Mouse (Mus musculus) neural tube, embryonic 15.5 days (tissue): ENCODE data around the gene Fam178b. TPM values are rescaled to one million over a fixed set of nuclear protein-coding genes. Genes with fewer than 3 reads are reported as not detected.
"Not testable (repeated sequence)": the region's sequence is repeated elsewhere in the genome, so short reads cannot be mapped to it uniquely, and the experiment has no call there.

ENCODE experiments used
- ATAC-seq: fragments of 200-750 bp; cut with Nextera tagmentation; 2 replicates; pipeline ENCODE4 v1.8.0; 2017; ENCODE audit warnings: mild to moderate bottlenecking, moderate TSS enrichment, moderate library complexity; ENCODE audit not compliant: low FRiP score
- H3K27ac ChIP-seq: fragments of 300-500 bp; sonication (generic); replicated peaks from 2 replicates; pipeline ENCODE4 v1.5.1; 2015; ENCODE audit warnings: mild to moderate bottlenecking, inconsistent platforms
- H3K27me3 ChIP-seq: fragments of 300-500 bp; sonication (generic); replicated peaks from 2 replicates; pipeline ENCODE4 v1.6.1; 2015; ENCODE audit warnings: inconsistent platforms
- H3K36me3 ChIP-seq: fragments of 300-500 bp; sonication (generic); 2 replicates; pipeline ENCODE4 v1.6.1; 2015; ENCODE audit warnings: inconsistent platforms
- H3K4me1 ChIP-seq: fragments of 300-500 bp; sonication (generic); 2 replicates; pipeline ENCODE4 v1.6.1; 2015; ENCODE audit warnings: inconsistent platforms
- H3K4me2 ChIP-seq: fragments of 300-500 bp; sonication (generic); 2 replicates; pipeline ENCODE4 v1.6.1; 2015; ENCODE audit warnings: inconsistent platforms, mild to moderate bottlenecking, moderate library complexity
- H3K4me3 ChIP-seq: fragments of 300-500 bp; sonication (generic); replicated peaks from 2 replicates; pipeline ENCODE4 v1.5.1; 2015; ENCODE audit warnings: mild to moderate bottlenecking, inconsistent platforms
- H3K9ac ChIP-seq: fragments of 300-500 bp; sonication (generic); replicated peaks from 2 replicates; pipeline ENCODE4 v1.6.1; 2015; ENCODE audit warnings: mild to moderate bottlenecking, inconsistent platforms
- H3K9me3 ChIP-seq: fragments of 300-500 bp; sonication (generic); replicated peaks from 2 replicates; pipeline ENCODE4 v1.6.1; 2016; ENCODE audit warnings: inconsistent platforms
- WGBS: fragments of 180-500 bp; shearing (Covaris S2); methylation state at CpG from one replicate; pipeline ENCODE4 v1.1.7; 2015; ENCODE audit warnings: mixed read lengths; 5-methylcytosine and 5-hydroxymethylcytosine counted together
- polyA plus RNA-seq: library from polyadenylated mRNA; unstranded; fragments of >200 nt; fragmentation: Nextera tagmentation; extraction: Ambion mirVana; gene quantifications from 2 replicates; pipeline ENCODE4 v1.2.1, GENCODE M21; 2015

Gene Fam178b
- polyA plus RNA-seq, 1 experiment from 2014 or later: 0.27 TPM

DNA sequence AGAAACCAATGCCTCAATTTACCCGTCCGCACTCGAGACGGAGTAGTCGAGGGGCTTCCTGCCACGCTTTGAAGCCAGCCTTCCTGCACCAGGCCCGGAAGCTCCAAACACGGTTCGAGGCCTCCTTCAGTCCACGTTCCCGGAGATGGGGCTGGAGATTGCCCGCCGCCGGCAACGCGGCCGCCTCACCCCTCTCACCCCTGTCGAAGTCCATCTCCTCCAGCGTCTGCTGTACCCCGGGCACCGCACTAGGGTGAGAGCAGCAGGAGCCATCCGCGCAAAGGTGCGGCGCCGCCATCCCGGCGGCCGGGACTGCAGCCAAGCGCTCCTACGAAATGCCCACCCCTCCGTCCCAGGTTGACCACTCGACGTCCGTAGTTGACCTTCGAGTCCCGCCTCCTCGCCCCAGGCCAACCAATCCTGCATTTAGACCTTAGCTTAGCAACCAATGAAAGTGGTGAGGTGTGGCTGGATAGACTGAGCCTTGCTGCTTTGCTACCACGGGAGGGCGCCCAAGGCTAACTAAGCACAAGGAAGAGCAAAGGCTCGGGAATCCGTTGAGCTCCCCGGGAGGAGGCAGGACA lies 136.0 kb downstream of the Fam178b start, which contains the start of gene Ankrd39:
Gene Ankrd39 (minus strand): TSS at position 558 of the 584 bp plus-strand sequence.
- peaks cover 36% of the 10 kb centered on the region for H3K36me3 ChIP-seq
- no peaks in the 10 kb centered on the region for H3K9me3 ChIP-seq
- H3K27me3 ChIP-seq: no peaks in the 10 kb centered on the region
- H3K4me3 ChIP-seq: peak within 1 kb of the TSS; percentile 71
- peak; percentile 96 for ATAC-seq
- H3K9ac ChIP-seq: peak within 1 kb of the TSS; percentile 76
- H3K4me2 ChIP-seq: peak within 1 kb of the TSS; percentile 81
- peaks cover 51% of the 10 kb centered on the region for H3K4me1 ChIP-seq
- peak within 1 kb of the TSS; percentile 84 for H3K27ac ChIP-seq
- under 1% methylated on average over 43 of the region's 43 CpGs for WGBS

DNA sequence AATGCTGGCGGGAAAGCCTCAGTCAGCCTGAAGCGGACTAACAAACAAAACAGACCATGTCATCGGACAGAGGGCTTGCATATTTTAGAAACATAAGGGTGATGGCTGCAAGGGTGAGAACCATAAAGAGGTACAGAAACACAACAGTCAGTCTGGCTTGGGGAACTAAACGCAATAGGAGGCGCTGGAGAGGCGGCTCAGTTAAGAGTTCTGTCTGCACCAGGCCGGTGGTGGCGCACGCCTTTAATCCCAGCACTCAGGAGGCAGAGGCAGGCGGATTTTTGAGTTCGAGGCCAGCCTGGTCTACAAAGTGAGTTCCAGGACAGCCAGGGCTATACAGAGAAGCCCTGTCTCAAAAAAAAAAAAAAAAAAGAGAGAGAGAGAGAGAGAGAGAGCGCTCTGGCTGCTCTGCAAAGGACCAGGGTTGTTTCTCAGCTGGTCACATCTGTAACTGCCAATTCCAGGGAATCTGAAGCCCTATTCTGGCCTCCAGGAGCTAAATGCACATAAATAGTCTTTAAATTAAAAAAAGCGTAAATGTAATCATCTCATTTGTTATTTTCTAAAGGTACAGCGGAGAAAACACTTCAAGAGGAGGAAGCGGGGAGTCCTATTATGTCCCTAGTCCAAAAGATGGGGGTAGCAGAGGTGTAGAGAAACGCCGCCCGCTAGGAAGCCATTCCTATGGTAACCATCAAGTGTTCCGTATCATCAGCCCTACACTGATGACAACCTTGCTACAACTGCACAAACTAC lies 137.0 kb downstream of the Fam178b start:
- WGBS: 69% methylated on average over 19 of the region's 19 CpGs
- no peaks in the 10 kb centered on the region for H3K9me3 ChIP-seq
- peak overlapping the region; percentile 81 for H3K4me2 ChIP-seq
- peak overlapping the region; percentile 71 for H3K4me3 ChIP-seq
- ATAC-seq: no peak
- no peaks in the 10 kb centered on the region for H3K27me3 ChIP-seq
- peaks cover 47% of the 10 kb centered on the region for H3K4me1 ChIP-seq
- peaks cover 35% of the 10 kb centered on the region for H3K36me3 ChIP-seq
- peak overlapping the region; percentile 76 for H3K9ac ChIP-seq
- H3K27ac ChIP-seq: 0 out of 2 replicates have a peak overlapping the region, but pooled peaks have one; percentile 84

DNA sequence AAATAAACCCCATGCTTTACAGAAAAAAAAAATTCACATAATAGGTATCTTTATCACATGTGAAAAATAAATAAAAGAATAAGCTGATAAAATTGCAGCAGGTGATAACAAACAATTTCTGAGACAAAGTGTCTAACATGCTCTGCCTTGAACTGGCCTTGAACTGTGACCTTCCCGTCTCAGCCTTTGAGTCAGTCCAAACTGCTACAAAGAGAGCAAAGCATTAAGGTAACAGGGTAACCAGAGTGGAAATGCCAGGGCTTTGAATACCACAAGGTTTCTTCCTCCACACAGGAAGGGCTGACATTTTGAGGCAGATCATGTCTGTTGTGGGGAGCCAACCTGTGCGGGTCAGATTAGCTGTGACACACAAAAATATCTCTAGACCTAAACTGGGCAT lies 137.6 kb downstream of the Fam178b start:
- no peak overlapping the region for H3K4me3 ChIP-seq
- H3K36me3 ChIP-seq: peaks cover 34% of the 10 kb centered on the region
- H3K4me1 ChIP-seq: peaks cover 42% of the 10 kb centered on the region
- no peak overlapping the region for H3K9ac ChIP-seq
- no peaks in the 10 kb centered on the region for H3K9me3 ChIP-seq
- no peaks in the 10 kb centered on the region for H3K27me3 ChIP-seq
- WGBS: 88% methylated on average over 2 of the region's 2 CpGs
- H3K27ac ChIP-seq: no peak overlapping the region
- H3K4me2 ChIP-seq: peak overlapping the region; percentile 81; the same call in 1 of the 2 replicates
- ATAC-seq: no peak

DNA sequence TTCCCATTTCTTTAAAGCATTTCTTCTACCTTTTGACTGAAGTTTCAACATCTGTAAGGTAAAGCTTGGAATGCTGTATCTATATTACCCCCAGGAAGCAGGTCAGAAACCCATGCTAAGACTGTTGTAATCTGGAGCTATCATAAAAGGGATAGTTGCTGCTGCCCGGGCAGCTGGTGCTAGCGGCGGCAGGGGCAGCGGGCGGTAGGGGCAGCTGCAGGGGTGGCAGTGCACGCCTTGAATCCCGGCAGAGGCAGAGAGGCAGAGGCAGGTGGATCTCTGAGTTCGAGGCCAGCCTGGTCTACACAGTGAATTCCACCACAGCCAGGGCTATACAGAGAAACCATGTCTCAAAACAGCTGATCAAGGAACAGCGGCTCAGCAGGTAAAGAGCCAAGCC lies 140.1 kb downstream of the Fam178b start:
- 91% methylated on average over 9 of the region's 9 CpGs for WGBS
- Histone ChIP-seq H3K4me3 (no peak overlapping the region), H3K27ac (no peak overlapping the region), H3K4me2 (no peak overlapping the region), H3K4me1 (peaks cover 23% of the 10 kb centered on the region), H3K9me3 (no peaks in the 10 kb centered on the region), H3K27me3 (no peaks in the 10 kb centered on the region), H3K36me3 (peaks cover 37% of the 10 kb centered on the region), H3K9ac (no peak overlapping the region)
- ATAC-seq: no peak

DNA sequence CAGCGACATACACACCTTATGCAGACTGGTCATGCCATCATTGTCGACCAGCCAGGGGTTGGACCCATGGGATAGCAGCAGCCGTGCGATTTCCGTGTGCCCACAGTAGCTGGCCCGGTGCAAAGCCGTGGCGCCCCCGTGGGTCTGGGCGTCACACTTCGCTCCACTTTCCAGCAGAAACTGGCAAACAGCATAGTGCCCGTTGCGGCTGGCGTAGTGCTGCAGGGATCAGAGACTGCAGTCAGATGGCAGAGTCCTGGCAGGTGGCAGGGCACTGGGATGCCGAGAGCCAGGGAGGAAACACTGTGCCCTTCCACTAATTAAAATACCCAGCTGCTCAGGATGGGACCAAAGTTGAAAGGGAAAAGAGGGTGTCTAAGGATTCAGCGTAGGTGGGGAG lies 141.1 kb downstream of the Fam178b start:
- Histone ChIP-seq H3K27ac (no peak overlapping the region), H3K4me2 (no peak overlapping the region), H3K4me3 (no peak overlapping the region), H3K36me3 (peaks cover 37% of the 10 kb centered on the region), H3K9ac (no peak overlapping the region), H3K27me3 (no peaks in the 10 kb centered on the region), H3K4me1 (peaks cover 16% of the 10 kb centered on the region), H3K9me3 (no peaks in the 10 kb centered on the region)
- WGBS: 89% methylated on average over 16 of the region's 16 CpGs
- no peak for ATAC-seq

DNA sequence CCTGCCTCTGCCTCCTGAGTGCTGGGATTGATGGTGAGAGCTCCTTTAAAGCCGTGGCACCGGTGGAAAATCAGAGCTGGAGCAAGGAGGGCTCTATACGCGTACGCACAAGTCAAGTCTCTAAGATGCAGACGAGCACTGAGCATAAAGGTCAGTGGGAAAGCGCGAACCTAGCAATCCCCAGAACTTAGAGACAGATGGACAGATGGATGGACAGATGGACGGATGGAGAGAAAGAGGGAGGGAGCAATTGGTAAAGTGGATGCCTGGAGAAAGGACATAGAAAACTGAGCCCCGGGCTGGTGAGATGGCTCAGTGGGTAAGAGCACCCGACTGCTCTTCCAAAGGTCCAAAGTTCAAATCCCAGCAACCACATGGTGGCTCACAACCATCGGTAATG lies 142.2 kb downstream of the Fam178b start:
- no peaks in the 10 kb centered on the region for H3K9me3 ChIP-seq
- H3K4me3 ChIP-seq: no peak overlapping the region
- 93% methylated on average over 12 of the region's 12 CpGs for WGBS
- H3K27ac ChIP-seq: no peak overlapping the region
- H3K9ac ChIP-seq: no peak overlapping the region
- no peaks in the 10 kb centered on the region for H3K27me3 ChIP-seq
- no peak overlapping the region for H3K4me2 ChIP-seq
- peaks cover 37% of the 10 kb centered on the region for H3K36me3 ChIP-seq
- H3K4me1 ChIP-seq: peaks cover 7% of the 10 kb centered on the region
- no peak for ATAC-seq

DNA sequence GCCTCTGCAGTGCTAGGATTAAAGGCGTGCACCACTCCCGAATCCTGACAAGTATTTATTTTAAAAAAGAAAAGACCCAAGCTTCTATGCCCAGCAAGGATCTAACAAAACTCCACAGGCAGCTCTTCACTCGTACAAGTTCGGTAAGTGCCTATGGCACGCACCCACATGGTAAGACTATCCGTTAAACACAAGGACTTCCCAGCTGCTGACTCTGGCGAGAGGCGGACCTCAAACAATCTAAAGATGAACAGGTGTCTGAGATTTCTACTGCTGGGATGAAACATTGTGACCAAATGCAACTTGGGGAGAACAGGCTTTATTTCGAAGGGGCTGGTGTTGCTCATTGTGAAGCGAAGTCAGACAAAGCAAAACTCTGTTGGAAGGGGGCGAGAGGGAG lies 142.9 kb downstream of the Fam178b start:
- no peak for ATAC-seq
- H3K4me2 ChIP-seq: no peak overlapping the region
- WGBS: 91% methylated on average over 11 of the region's 11 CpGs
- 0 out of 2 replicates have a peak, but pooled peaks cover 2% of the 10 kb centered on the region for H3K4me1 ChIP-seq
- H3K27me3 ChIP-seq: no peaks in the 10 kb centered on the region
- H3K27ac ChIP-seq: no peak overlapping the region
- H3K9me3 ChIP-seq: no peaks in the 10 kb centered on the region
- H3K4me3 ChIP-seq: no peak overlapping the region
- H3K36me3 ChIP-seq: peaks cover 37% of the 10 kb centered on the region
- no peak overlapping the region for H3K9ac ChIP-seq

DNA sequence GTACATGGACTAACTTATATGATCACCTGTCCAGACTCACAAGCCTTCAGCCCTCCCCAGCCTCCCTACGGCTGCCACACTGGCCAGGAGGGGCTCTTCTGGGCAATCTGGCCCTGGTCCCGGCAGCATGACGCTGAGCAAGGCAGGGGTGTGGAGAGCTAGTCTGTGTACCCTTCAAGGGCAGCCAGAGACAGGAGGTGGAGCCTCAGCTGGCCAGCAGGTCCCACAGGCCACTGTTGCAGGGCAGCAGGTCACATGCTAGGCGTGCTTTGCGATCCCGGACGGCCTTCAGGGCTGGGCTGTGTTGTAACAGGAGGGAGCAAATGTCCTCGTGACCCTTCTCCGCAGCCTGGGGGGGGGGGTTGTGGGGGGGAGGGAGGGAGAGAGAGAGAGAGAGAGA lies 143.8 kb downstream of the Fam178b start, which contains the start of gene Gm42417:
Gene Gm42417 (minus strand): TSS at position 244 of the 400 bp plus-strand sequence.
- Histone ChIP-seq H3K4me2 (no peak within 1 kb of the TSS), H3K9me3 (no peaks in the 10 kb centered on the region), H3K9ac (no peak within 1 kb of the TSS), H3K4me3 (no peak within 1 kb of the TSS), H3K27me3 (no peaks in the 10 kb centered on the region), H3K4me1 (no peaks in the 10 kb centered on the region), H3K36me3 (peaks cover 37% of the 10 kb centered on the region), H3K27ac (no peak within 1 kb of the TSS)
- WGBS: 62% methylated on average over 9 of the region's 9 CpGs
- no peak for ATAC-seq

DNA sequence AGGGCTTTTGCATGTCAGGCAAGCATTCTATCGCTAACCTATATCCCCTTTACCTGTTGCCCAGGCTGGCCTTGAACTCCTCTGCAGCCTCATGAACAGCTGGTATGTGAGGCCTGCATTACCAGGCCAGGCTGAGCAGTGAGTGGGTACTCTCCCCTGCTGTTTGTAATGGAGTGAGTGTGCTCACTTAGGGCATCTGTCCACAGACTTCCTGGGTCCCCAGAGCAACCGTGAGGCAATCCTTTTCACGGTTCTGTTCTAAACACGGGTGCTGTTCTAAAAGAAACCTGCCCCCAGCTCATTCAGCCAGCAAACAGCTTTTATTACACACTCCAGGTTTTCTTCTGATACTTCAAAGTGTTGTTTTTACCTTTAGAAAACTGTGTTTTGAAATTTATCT lies 144.3 kb downstream of the Fam178b start:
- WGBS: 74% methylated on average over 4 of the region's 4 CpGs

DNA sequence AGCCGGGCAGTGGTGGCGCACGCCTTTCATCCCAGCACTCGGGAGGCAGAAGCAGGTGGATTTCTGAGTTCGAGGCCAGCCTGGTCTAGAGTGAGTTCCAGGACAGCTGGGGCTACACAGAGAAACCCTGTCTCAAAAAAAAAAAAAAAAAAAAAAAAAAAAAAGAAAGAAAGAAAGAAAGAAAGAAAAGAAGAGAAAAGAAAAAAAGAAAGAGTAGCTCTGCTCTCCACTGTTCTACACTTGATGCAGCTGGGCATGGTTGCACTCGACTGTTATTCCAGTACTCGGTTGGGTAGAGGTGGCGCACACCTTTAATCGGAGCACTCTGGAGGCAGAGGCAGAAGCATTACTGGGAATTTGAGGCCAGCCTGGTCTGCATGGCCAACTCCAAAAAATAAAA lies 146.2 kb downstream of the Fam178b start, which contains the start of gene Ankrd23:
Gene Ankrd23 (minus strand): TSS at position 101 of the 400 bp plus-strand sequence.
- not testable (repeated sequence) for H3K27ac ChIP-seq, H3K4me2 ChIP-seq, H3K9ac ChIP-seq, ATAC-seq, H3K4me1 ChIP-seq, H3K4me3 ChIP-seq, H3K9me3 ChIP-seq, H3K27me3 ChIP-seq
- 95% methylated on average over 9 of the region's 9 CpGs for WGBS
- peaks cover 29% of the 10 kb centered on the region for H3K36me3 ChIP-seq

More for the DNA sequence above, 144.3 kb downstream of the Fam178b start:
- H3K4me1 ChIP-seq: no peaks in the 10 kb centered on the region
- no peak overlapping the region for H3K9ac ChIP-seq
- peaks cover 37% of the 10 kb centered on the region for H3K36me3 ChIP-seq
- H3K4me2 ChIP-seq: no peak overlapping the region
- no peak overlapping the region for H3K4me3 ChIP-seq
- no peaks in the 10 kb centered on the region for H3K27me3 ChIP-seq
- no peak for ATAC-seq
- no peaks in the 10 kb centered on the region for H3K9me3 ChIP-seq
- no peak overlapping the region for H3K27ac ChIP-seq

DNA sequence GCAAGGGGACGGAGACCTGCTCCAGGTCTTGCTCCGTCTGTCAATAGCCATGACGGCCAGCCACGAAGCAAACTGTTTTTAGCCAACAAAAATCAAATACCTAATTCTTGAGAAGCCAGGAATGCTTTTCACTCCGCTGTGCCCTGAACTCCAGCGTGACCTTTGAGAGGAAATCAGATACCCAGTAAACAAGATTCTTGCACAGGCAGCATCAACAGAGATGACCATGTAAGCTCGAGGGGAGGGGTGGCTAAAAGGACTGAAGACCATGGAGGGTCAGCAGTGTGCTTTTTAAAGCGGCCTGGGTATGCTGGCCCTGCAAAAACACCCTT lies 146.6 kb downstream of the Fam178b start:
- no peaks in the 10 kb centered on the region for H3K4me1 ChIP-seq
- no peak overlapping the region for H3K9ac ChIP-seq
- H3K27ac ChIP-seq: no peak overlapping the region
- peaks cover 28% of the 10 kb centered on the region for H3K36me3 ChIP-seq
- no peaks in the 10 kb centered on the region for H3K27me3 ChIP-seq
- no peak for ATAC-seq
- no peak overlapping the region for H3K4me3 ChIP-seq
- no peaks in the 10 kb centered on the region for H3K9me3 ChIP-seq
- WGBS: 89% methylated on average over 8 of the region's 8 CpGs
- H3K4me2 ChIP-seq: no peak overlapping the region
